Mouse (Mus musculus): ENCODE results near the gene Mybph.

Mybph gene

GRCm38 (mm10) chr1:134215751-134216628 is 22.7 kb downstream of the Mybph start:
- CTCF ChIA-PET: interaction anchor here (0.6 to 4.0 kb wide), 21 partner anchors 11 to 1307 kb away, joined by 3 to 22 read pairs (median 5); partner anchors contain the start of genes Adora1 (in 1 of the 4), Mybph (in 1 of the 4) and Myog (in 1 of the 4)
- POLR2A ChIA-PET: interaction anchor here in 3 of 4 experiments (0.5 to 2.1 kb wide), 15 partner anchors 9 to 725 kb away, joined by 3 to 10 read pairs (median 4); partner anchors contain the start of genes Adora1 (in 1 of the 3) and Btg2 (in 1 of the 3)

- POLR2A ChIA-PET: interaction anchor here in 3 of 4 experiments (0.7 to 2.1 kb wide), 17 partner anchors 9 to 709 kb away, joined by 3 to 10 read pairs (median 4); partner anchors contain the start of genes Adora1 (in 1 of the 3) and Btg2 (in 1 of the 3)
- CTCF ChIA-PET: interaction anchor here (0.6 to 4.0 kb wide), 17 partner anchors 11 to 1307 kb away, joined by 3 to 22 read pairs (median 5); partner anchors contain the start of genes Adora1 (in 1 of the 4), Mybph (in 1 of the 4) and Myog (in 1 of the 4)
These were observed 23.4 kb downstream of the Mybph start for GRCm38 (mm10) chr1:134216629-134216971.

GRCm38 (mm10) chr1:134217028-134217481 is 23.8 kb downstream of the Mybph start:
- ChIA-PET CTCF (interaction anchor here (0.6 to 4.0 kb wide), 16 partner anchors 15 to 504 kb away, joined by 3 to 22 read pairs (median 4); partner anchors contain the start of genes Adora1 (in 1 of the 4) and Mybph (in 1 of the 4)), POLR2A (interaction anchor here (0.5 to 2.1 kb wide), 18 partner anchors 10 to 709 kb away, joined by 3 to 10 read pairs (median 4); partner anchors contain the start of gene Btg2 (in 1 of the 4))

- ChIA-PET CTCF (interaction anchor here in 3 of 4 experiments (0.7 to 4.0 kb wide), 6 partner anchors 16 to 505 kb away, joined by 3 to 22 read pairs (median 4); partner anchors contain the start of gene Mybph (in 1 of the 3)), POLR2A (interaction anchor here in 3 of 4 experiments (0.5 to 2.1 kb wide), 8 partner anchors 12 to 139 kb away, joined by 3 to 7 read pairs (median 4); partner anchors contain the start of gene Btg2 (in 1 of the 3))
These were observed 24.7 kb downstream of the Mybph start for GRCm38 (mm10) chr1:134217942-134218341.

GRCm38 (mm10) chr1:134219608-134220007 is 26.4 kb downstream of the Mybph start:
- POLR2A ChIA-PET: interaction anchor here in 1 of 4 experiments (1.5 kb wide), 1 partner anchor 9 kb away, joined by 5 read pairs; no protein-coding TSS in a partner anchor
- CTCF ChIA-PET: interaction anchor here in 1 of 4 experiments (1.0 kb wide), 1 partner anchor 25 kb away, joined by 4 read pairs; no protein-coding TSS in a partner anchor

GRCm38 (mm10) chr1:134221172-134221571 is 27.9 kb downstream of the Mybph start:
- CTCF ChIA-PET: no interaction called here
- POLR2A ChIA-PET: no interaction called here

GRCm38 (mm10) chr1:134222122-134223055 is 29.1 kb downstream of the Mybph start:
- ChIA-PET POLR2A (interaction anchor here (0.5 to 1.7 kb wide), 7 partner anchors 9 to 1061 kb away, joined by 3 to 5 read pairs (median 3); partner anchors contain the start of gene Adora1 (in 1 of the 4)), CTCF (interaction anchor here in 1 of 4 experiments (0.9 kb wide), 1 partner anchor 102 kb away, joined by 3 read pairs; no protein-coding TSS in a partner anchor)

GRCm38 (mm10) chr1:134224649-134225227 is 31.5 kb downstream of the Mybph start:
- POLR2A ChIA-PET: interaction anchor here in 2 of 4 experiments (0.8 to 2.2 kb wide), 3 partner anchors 15 to 36 kb away, joined by 3 to 8 read pairs (median 3); no protein-coding TSS in a partner anchor
- CTCF ChIA-PET: interaction anchor here in 1 of 4 experiments (1.4 kb wide), 1 partner anchor 15 kb away, joined by 3 read pairs; no protein-coding TSS in a partner anchor

- POLR2A ChIA-PET: interaction anchor here in 2 of 4 experiments (1.0 to 2.2 kb wide), 2 partner anchors 15 to 37 kb away, joined by 3 to 8 read pairs; no protein-coding TSS in a partner anchor
- CTCF ChIA-PET: interaction anchor here in 1 of 4 experiments (1.4 kb wide), 1 partner anchor 16 kb away, joined by 3 read pairs; no protein-coding TSS in a partner anchor
These were observed 32.1 kb downstream of the Mybph start for GRCm38 (mm10) chr1:134225375-134225774.

- CTCF ChIA-PET: interaction anchor here in 2 of 4 experiments (0.8 to 0.9 kb wide), 2 partner anchors 75 to 106 kb away, joined by 3 read pairs; no protein-coding TSS in a partner anchor
- POLR2A ChIA-PET: interaction anchor here in 1 of 4 experiments (2.2 kb wide), 1 partner anchor 17 kb away, joined by 8 read pairs; no protein-coding TSS in a partner anchor
These were observed 33.5 kb downstream of the Mybph start for GRCm38 (mm10) chr1:134226739-134227138.

- CTCF ChIA-PET: no interaction called here
- POLR2A ChIA-PET: no interaction called here
These were observed 36.7 kb downstream of the Mybph start for GRCm38 (mm10) chr1:134229806-134230575.

- ChIA-PET CTCF (interaction anchor here in 2 of 4 experiments (0.6 to 1.6 kb wide), 3 partner anchors 13 to 1715 kb away, joined by 3 to 5 read pairs (median 3); no protein-coding TSS in a partner anchor), POLR2A (interaction anchor here in 1 of 4 experiments (0.6 to 1.2 kb wide), 2 partner anchors 9 to 560 kb away, joined by 3 to 5 read pairs; no protein-coding TSS in a partner anchor)
These were observed 37.5 kb downstream of the Mybph start for GRCm38 (mm10) chr1:134230638-134231228.

- CTCF ChIA-PET: interaction anchor here in 2 of 4 experiments (0.6 to 1.6 kb wide), 3 partner anchors 13 to 1716 kb away, joined by 3 to 5 read pairs (median 3); no protein-coding TSS in a partner anchor
- POLR2A ChIA-PET: interaction anchor here in 2 of 4 experiments (0.6 to 1.3 kb wide), 3 partner anchors 9 to 560 kb away, joined by 3 to 5 read pairs (median 4); no protein-coding TSS in a partner anchor
These were observed 38.0 kb downstream of the Mybph start for GRCm38 (mm10) chr1:134231270-134231669.

- CTCF ChIA-PET: interaction anchor here in 2 of 4 experiments (0.6 to 1.6 kb wide), 4 partner anchors 12 to 1716 kb away, joined by 3 to 5 read pairs (median 3); no protein-coding TSS in a partner anchor
- POLR2A ChIA-PET: interaction anchor here in 2 of 4 experiments (0.6 to 1.3 kb wide), 3 partner anchors 8 to 559 kb away, joined by 3 to 5 read pairs (median 4); no protein-coding TSS in a partner anchor
These were observed 38.4 kb downstream of the Mybph start for GRCm38 (mm10) chr1:134231681-134232080.

- POLR2A ChIA-PET: interaction anchor here in 2 of 4 experiments (1.3 to 1.8 kb wide), 2 partner anchors 15 to 16 kb away, joined by 4 read pairs; no protein-coding TSS in a partner anchor
- CTCF ChIA-PET: interaction anchor here in 3 of 4 experiments (0.5 to 1.6 kb wide), 4 partner anchors 12 to 110 kb away, joined by 3 to 5 read pairs (median 3); no protein-coding TSS in a partner anchor
These were observed 39.1 kb downstream of the Mybph start for GRCm38 (mm10) chr1:134232326-134232725.
